Mouse (Mus musculus): ENCODE measurements at regions not wholly inside any gene's neighbourhood (a gene's known extent, or its start where the extent isn't known, plus 50 kb on each side); places are given as distances from the start of the nearest gene placed in this dataset.

- no peak for TF ChIP-seq POLR2A (IDR thresholded peaks at IDR 0.05; ENCODE audit: low read depth, low read length)
- TF ChIP-seq CTCF (IDR thresholded peaks at IDR 0.05; ENCODE audit: extremely low read depth, insufficient read length, insufficient replicate concordance, low read depth, low read length): no peak
Observed at GRCm38 (mm10) chr2:160569496-160569895, 76.2 kb upstream of the Top1 start.
